Mouse (Mus musculus): ENCODE results near the gene Cox8b.
"Not testable (repeated sequence)": the region's sequence is repeated elsewhere in the genome, so short reads cannot be mapped to it uniquely, and the experiment has no call there.

The Cox8b gene

GRCm38 (mm10) chr7:140912846-140913482 lies 12.7 kb upstream of the Cox8b start:
- no peak for DNase-seq

DNA sequence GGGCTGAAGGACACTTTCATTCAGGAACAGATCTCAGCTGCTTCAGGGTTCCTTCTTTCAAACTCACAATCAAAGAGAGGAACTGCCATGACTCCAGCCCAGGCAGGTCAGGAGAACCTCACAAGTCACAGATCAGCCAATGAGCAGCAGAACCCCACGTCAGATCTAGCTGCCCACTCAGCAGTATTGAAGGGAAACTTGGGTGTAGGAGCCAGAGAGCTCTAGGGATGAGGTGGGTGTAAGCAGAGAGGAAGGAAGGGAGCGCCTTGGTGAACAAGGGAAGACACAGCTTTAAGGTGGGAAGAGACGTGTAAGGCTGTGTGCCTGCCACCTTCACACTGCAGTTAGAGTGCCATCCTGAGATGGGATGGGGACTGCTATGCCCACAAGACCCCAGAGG lies 12.0 kb upstream of the Cox8b start:
- no peak for DNase-seq

GRCm38 (mm10) chr7:140908634-140909107 lies 8.4 kb upstream of the Cox8b start:
- DNase-seq, result peak; percentile 52

DNA sequence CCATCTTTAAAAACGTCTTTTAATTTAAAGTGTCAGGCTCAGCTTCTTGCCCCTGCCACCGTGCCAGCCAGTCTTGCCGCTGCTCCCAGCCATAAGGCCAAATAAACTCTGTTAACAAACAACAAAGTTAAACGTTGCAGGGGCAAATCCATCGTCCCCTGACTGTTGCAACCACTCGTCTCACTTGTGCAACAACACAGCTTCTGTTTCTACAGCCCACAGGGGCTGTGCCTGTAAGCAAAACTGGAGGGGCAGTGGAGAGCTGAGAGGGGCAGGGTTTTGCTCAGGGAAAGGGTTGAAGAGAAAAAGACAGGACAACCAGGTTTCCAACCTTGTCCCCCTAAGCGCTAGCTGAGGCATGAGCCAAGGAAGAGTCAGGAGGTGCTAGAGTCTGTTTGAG lies 7.9 kb upstream of the Cox8b start:
- DNase-seq, result no peak

GRCm38 (mm10) chr7:140907697-140908096 lies 7.5 kb upstream of the Cox8b start:
- no peak for DNase-seq

- no peak for DNase-seq
Measured at GRCm38 (mm10) chr7:140907131-140907530, 6.9 kb upstream of the Cox8b start.

DNA sequence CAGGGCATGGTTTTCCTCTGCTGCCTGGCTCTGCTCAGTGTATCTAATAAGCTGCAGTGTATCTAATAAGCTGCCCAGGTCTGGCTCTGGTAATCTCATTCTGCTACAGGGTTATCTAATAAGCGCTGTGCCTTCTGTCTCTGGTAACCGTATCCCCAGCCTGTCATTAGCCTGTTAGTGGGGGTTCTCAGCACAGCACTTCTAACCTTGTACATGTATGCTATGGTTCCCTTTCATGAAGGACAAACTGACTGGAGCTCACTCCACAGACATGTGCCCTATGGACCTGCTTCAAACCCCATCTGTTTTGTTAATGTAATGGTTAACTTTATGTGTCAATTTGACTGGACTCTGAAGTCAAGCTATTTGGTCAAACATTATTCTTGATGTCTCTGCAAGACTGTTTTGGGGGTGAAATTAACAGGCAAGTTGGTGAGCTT lies 5.4 kb upstream of the Cox8b start:
- no peak for DNase-seq

DNA sequence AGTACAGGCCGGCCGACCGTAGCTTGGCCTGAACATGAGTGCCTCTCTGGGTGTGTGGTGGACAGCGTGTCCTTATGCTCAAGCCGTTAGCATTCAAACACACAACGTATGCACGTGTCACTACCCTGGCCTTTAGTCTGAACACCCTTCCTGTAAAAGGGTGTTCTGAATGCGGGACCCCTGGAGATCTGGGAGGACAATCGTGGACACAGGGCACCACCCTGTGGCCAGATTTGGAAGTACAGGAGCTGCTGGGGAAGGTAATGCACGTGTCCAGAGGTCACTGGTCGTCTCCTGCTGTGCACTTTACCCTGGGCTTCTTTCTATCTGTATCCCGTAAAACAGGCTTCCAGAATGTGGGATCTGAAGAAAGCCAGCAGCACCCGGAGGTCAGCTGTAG lies 3.0 kb upstream of the Cox8b start:
- peak; percentile 63 for DNase-seq

- no peak for DNase-seq
Measured at GRCm38 (mm10) chr7:140902036-140902875, 2.0 kb upstream of the Cox8b start.

GRCm38 (mm10) chr7:140899121-140899520 lies 1.1 kb downstream of the Cox8b start:
- no peak for DNase-seq

GRCm38 (mm10) chr7:140897863-140898262 lies 2.4 kb downstream of the Cox8b start:
- no peak for DNase-seq

GRCm38 (mm10) chr7:140894611-140895010 lies 5.6 kb downstream of the Cox8b start:
- DNase-seq, result no peak

GRCm38 (mm10) chr7:140894031-140894430 lies 6.2 kb downstream of the Cox8b start:
- DNase-seq, result no peak

- DNase-seq, result not testable (repeated sequence)
Measured at GRCm38 (mm10) chr7:140890636-140891035, 9.6 kb downstream of the Cox8b start.

DNA sequence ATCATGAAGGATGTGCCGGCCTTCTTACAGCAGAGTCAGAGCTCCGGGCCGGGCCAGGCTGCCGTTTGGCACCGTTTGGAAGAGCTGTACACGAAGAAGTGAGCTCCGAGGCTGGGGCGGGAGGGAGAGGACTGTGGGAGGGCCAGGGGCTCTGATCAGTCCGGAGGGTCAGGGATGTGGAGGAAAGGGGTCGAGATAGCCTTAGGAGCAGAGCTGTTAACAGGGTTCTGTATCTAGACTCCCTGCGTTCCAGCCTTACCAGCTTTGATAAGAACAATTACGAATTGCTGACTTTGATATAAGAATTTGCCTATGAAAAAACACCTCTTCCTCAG lies 17.8 kb downstream of the Cox8b start:
- no peak for DNase-seq

DNA sequence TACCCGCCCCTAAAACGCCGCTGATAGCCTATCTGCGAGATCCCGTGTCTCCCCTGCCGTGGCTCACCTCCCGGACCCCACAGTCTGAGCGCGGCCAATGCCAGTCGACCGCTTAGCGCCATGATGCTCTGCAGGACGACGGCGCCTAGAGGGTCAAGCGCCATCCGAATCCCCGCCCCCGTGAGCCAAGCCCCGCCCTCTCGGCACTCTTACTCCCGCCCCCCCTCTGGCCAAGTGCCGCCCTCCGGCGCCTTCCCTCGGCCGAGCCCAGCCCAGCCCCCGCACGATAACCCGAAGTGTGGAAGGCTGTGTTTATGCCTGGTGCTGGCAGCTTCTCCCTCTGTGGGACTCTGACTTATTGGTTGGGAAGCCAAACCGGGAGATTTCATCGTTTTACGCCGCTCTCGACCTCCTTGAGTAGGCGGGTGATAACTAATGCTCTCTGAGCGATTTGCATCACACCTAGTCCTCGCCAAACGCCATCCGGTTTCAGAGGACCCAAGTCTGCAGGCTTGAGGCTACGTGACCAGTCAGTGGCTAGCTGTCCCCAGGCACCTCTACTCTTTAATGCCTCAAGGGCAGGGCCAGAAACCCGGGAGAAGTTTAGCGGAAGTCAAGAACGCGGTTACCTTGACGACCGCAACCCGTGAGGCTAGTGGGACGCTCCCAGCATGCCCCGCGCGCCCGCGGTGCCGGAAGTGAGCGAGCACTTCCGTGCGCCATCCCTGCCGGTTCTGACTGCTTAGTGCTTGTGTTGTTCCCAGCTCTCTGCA lies 18.4 kb downstream of the Cox8b start, which contains the start of the genes Psmd13 and Sirt3:
Gene Psmd13, plus strand, starts transcription at position 273 of the 773 bp plus-strand sequence.
Gene Sirt3, minus strand, starts transcription at position 614 of the 773 bp plus-strand sequence.
- DNase-seq, result peak; percentile 87

DNA sequence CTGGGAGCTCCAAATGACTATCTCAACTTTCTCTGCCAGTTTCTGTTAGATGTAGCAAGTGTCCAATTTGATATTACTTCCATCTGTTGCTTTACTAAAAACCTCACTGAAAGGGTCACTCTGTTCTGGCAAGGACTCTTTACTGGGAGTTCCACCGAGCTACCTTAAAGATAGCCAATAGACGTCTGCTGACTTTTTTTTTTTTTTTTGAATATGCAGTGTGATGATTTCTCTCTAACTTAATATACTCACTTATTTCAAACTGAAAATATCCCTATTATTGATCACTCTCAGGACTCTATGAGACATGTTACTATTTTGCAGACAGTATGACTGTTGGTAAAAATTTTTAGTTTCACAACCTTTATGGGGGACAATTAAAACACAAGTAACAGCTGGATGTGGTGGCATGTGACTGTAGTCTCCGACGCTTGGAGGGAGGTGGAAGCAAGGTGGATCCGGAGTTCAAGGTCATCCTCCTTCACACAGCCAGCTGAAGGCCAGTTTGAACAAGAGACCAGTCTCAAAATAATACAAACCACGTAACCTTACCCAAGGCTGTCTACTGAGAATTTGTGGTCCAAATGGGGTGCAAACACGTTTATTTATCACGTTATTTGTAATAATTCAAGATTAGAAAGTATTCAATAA lies 19.3 kb downstream of the Cox8b start:
- no peak for DNase-seq

GRCm38 (mm10) chr7:140880419-140880818 lies 19.8 kb downstream of the Cox8b start:
- DNase-seq, result no peak

DNA sequence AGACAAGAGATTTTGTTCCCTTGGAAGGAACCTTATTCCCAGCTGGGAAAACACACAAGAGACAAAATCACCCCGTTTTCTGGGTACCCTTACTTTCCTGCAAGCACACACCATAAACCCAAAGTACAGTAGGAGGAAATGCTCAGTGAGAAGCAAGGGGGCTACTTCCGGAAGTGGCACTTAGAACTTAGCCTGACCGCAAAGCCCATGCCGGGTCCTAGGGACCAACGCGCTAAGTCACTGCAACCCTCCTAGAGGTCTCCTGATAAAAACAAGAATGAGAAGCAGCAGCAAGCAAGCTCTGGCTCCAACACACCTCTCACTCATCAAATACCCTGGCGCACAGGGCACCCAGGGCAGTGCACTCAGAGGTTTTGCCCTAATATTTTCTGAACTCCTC lies 20.9 kb downstream of the Cox8b start:
- DNase-seq, result no peak

DNA sequence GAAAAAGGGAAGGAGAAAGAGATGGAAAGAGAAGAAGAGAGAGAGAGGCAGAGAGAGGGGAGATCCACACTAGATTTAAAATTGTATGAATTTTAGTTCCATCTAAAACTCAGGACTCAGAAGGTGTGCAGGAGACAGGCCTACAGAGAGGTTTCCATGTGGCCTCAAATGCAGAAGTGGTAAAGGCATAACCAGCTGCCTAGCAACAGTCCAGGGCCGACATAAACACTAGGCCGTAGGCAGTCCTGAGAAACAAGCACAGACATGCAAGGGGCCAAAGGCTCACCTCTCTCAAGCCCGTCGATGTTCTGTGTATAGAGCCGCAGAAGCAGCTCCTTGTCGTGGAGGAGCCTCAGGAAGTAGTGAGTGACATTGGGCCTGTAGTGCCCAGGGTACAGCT lies 22.9 kb downstream of the Cox8b start:
- DNase-seq, result no peak

DNA sequence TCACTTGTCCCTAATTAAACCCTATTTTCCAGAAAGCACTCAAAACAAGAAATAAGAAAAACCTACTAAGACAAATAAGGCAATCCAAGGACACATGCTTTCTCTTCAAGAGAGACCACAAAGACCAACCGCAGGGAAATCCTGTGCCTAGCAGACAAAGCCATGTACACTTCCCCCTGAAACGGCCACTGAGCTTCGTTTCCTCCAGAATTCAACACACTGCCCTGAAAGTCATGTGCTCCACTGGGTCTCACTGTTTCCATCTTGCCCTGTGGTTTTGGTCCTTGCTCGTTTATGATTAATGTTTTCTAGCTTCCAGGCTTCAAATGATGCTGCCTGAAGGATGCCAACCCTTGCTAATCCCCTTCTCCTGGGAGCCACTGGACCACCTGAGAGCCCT lies 26.0 kb downstream of the Cox8b start:
- DNase-seq, result no peak

- DNase-seq, result no peak
Measured at GRCm38 (mm10) chr7:140864761-140865160, 35.5 kb downstream of the Cox8b start.

DNA sequence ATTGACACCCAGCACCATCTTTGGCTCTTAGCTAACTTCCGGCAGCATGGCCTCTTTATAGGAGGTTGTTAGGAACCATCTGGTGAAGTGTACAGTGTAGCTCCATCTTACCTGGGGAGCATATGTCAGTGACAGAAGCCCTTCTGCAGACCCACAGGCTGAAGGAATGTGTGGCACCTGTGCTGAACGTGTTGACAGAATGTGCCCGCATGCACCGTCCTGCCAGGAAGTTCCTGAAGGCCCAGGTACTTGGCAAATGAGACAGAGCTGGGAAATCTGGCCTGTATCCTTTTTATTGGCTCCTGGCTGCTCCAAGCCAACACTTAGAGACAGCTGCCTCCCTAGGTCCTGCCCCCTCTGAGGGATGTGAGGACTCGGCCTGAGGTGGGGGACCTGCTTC lies 39.5 kb downstream of the Cox8b start:
- no peak for DNase-seq
